Mouse (Mus musculus): ENCODE data around the gene Sv2a. TPM values are rescaled to one million over a fixed set of nuclear protein-coding genes. Genes with fewer than 3 reads are reported as not detected.
"Not testable (repeated sequence)": the region's sequence is repeated elsewhere in the genome, so short reads cannot be mapped to it uniquely, and the experiment has no call there.

Gene Sv2a
- polyA plus RNA-seq, 1 experiment: 315 TPM

DNA sequence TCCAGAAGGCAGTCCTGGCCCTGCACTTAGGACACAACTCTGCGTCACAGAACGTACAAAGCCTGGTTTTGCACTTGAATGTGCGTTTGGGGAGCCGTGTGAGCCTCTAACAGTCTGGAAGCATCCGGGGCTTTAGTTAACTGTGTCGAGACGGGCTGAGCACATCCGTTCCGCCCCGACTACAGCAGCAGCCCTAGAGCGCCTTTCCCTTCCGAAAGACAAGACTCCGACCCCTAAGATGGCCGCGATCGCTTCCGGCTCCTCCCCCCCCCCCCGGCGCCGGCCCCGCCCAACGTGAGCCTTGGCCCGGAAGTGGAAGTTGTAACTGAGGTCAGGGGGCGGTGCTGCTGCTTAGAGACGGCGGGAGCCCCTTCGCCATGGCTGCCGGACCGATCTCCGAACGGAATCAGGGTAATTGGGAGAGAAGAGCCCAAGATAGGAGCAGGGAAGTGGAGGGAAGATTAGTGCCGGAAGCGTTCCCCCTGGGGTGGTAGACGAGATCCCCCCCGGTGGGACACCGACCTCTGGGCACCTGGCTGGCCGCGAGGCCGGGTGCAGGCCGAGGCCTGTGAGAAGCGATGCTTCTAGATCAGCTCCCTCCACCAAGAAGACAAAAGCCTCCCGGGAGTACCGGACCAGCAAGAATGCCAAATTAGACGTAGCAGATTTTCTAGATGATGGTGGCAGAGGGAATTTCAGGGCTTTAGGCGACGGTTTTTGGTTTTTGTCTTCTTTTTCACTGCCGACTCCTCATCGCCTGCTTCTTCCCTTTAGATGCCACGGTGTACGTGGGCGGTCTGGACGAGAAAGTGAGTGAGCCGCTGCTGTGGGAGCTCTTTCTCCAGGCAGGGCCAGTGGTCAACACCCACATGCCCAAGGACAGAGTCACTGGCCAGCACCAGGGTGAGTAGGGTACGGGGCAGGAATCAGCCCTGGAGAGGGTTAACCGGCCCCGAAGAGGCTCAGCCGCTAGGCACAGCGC lies 8.5 kb upstream of the Sv2a start, which contains the start of gene Sf3b4:
Gene Sf3b4, plus strand, starts transcription at position 136 of the 982 bp plus-strand sequence.
- DNase-seq (ENCODE audit: extremely low spot score in 1 of 2, low spot score in 1 of 2): peak; percentile 75 to 82

DNA sequence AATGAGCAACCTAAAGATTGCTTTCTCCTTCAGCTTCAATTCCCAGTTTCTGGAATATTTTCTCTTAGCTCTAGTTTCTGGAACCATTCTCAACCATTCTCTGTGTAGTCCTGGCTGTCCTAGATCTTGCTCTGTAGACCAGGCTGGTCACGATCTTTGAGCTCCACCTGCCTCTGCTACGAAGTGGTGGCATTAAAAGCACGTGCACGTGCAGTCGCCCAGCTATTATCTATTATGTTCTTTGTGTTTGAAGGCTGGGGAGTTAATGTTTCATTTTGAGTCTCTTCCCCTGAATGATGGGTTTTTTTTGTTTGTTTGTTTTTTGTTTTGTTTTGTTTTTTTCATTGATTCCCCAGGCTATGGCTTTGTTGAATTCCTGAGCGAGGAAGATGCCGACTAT lies 7.8 kb upstream of the Sv2a start:
- no peak for DNase-seq (ENCODE audit: extremely low spot score in 1 of 2, low spot score in 1 of 2)

DNA sequence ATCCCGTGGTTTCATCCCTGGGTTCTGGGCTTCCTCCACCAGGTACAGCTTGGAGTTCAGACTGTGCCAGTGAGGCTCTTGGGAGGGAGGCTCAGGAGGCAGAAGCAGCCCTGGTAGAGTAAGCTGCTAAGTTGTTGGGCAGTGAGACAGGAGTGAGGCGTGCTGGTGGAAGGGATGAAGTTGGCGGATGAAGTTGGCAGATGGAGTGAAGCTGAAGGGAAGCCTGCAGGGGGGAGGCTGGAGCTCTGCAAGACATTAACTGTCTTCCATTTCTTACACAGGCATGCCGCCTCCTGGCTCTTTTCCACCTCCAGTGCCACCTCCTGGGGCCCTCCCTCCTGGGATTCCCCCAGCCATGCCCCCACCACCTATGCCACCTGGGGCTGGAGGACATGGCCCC lies 6.9 kb upstream of the Sv2a start:
- DNase-seq (ENCODE audit: extremely low spot score in 1 of 2, low spot score in 1 of 2): not testable (repeated sequence)

DNA sequence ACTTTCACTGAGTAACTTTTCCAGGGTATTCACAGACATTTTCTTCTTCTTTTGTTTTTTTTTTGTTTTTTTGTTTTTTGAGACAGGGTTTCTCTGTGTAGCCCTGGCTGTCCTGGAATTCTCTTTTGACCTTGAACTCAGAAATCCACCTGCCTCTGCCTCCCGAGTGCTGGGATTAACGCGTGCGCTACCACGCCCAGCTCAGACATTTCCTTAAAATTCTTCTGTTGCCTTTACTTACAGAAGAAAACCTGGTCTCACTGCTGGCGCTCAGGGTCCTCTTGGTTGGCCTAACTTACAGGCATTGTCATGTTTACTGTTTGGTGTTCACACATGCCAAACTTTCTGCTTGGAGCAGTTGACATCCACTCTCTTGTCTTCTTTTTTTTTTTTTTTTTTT lies 5.7 kb upstream of the Sv2a start:
- DNase-seq (ENCODE audit: extremely low spot score in 1 of 2, low spot score in 1 of 2): no peak

DNA sequence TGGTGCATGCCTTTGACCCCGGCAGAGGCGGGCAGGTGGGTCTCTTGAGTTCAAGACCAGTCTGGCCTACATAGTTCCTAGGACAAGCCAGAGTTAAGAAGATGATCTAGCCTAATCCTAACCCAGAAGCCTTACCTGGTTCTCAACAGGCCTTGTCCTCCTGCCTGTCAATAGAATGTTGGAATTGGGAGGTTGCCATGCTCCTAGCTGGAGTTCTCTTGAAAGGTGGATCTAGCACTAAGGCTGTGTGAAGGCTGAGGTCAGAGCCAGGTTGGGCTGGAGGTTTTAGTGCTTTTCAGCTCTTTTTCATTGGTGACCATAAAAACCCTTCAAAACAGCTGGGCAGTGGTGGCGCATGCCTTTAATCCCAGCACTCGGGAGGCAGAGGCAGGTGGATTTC lies 2.5 kb upstream of the Sv2a start:
- DNase-seq (ENCODE audit: extremely low spot score in 1 of 2, low spot score in 1 of 2): no peak

DNA sequence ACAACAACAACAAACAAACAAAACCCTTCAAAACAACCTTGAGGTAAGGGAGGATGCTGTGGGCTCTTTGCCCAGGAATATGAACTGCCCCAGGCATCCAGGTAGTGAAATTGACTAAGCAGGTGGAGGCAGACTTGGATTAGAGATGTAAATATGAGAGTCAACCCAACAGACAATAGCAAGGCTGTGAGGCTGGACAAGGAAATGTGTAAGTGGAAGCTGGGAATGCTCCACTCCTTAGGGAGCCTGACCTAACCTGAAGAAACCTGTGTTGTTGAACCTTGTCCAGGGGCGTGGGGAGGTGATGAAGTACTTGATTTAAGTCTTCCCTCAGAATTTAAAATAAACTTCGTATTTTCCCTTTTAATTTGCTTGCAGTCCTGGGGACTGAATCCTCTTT lies 2.0 kb upstream of the Sv2a start:
- DNase-seq (ENCODE audit: extremely low spot score in 1 of 2, low spot score in 1 of 2): no peak

DNA sequence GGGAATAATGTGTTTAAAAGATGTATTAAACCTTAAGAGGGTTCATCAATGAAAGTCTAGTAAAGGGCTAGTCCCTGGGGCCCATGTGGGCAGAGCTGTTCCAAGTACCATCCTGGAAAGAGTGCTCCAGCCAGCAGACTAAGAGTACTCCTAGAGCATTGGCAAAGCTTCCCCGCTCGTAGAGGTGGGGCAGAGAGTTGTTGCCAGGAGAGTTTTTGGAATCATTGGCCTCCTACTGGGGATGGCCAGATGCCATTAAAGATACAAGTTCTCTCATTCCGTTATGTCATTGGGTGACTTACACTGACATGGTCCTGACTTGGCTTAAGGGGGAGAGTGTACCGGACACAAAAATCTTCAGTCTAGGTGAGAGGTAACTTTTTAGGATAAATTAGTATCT lies 1.4 kb upstream of the Sv2a start:
- no peak for DNase-seq (ENCODE audit: extremely low spot score in 1 of 2, low spot score in 1 of 2)

DNA sequence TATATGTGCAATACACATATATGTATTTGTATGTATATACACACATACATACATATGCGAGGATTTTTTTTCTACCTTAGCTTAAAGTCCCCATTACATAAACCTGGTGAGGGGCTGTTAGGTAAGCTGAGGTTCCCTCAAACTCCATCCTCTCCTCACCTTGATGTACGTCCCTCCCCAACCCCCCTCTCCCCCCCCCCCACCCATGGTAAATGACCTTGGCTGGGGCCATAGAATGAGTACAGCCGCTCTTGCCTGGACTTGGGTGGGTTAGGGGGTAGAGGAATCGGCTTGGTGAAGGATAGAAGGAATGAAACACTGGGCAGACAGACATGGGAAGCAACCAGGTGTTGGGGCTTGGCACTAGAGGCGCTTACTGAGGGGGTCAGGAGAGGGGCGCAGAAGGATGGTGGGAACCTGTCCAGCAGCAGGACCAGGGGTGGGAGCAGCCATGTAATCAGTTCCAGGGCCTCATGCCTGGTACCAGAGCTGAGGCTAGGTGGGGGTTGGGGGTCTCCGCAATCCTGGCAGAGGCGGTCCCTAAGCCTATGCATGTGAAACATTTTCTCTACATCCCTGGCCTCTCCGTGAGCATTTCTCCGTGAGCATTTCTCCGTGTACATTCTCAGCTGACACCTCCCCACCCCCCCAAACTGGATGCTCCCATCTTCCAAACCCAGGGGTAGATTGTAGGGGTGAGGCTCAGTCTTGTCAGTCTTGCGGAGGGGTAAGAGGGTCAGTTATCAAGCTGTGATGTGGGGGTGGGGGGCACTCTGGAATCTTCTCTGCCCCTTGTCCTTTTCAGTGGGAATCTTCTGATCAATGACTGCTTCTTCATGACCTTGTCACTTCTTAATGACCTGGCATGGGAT lies 795 bp downstream of the Sv2a start:
- DNase-seq (ENCODE audit: extremely low spot score in 1 of 2, low spot score in 1 of 2): no peak

DNA sequence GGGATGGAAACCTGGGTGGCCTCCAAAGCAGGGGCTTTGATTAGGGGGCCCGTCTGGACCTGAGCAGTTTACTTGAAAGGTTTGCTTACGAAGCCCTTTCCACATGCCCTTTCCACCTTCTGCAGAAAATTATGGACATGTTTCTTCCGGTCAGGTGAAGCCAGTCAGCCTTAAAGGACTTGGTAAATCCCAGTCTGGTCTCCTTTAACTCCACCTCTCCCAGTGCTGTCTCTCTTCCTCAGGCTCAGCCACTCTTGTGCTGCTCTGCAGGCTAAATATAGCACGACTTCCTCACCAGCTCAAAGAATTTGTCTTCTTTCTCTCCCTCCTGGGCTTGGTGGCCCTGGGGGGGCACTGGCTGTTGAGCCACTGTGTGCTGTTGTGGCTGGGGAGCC lies 1.4 kb downstream of the Sv2a start:
- no peak for DNase-seq (ENCODE audit: extremely low spot score in 1 of 2, low spot score in 1 of 2)

DNA sequence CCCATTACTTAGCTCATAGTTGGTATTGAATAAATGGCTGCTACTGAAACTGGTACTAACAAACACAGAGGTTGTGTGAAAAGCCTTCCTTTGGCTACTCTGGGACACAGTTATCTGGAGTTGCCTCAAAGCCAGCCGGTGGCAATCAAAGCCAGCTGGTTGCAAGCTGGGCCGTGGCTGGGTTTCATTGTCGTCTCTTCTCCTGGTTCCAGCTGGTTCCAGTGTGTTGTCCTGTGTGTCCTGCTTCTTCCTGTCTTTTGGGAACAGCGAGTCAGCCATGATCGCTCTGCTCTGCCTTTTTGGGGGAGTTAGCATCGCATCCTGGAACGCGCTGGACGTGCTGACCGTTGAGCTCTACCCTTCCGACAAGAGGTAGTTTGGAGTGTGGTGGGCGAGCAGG lies 12.0 kb downstream of the Sv2a start:
- DNase-seq (ENCODE audit: extremely low spot score in 1 of 2, low spot score in 1 of 2): no peak

DNA sequence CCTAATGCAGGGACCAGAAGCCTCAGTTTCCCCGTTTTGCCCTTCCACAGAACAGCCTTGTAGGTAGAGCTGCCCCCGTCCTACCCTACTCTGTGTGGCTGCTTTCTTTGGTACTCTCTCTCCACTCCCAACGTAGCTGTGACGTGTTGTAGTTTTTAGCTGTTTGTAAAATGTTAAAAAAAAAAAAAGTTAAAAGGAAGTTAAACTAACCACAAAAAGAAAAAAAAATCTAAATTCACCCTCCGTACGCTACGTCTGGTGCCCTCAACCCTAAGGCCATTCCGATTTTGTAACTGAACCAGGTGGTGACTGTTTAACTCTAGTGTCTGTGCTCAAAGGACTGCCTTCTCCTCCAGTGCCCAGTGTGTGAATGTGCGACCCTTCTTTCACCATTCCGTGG lies 14.0 kb downstream of the Sv2a start:
- no peak for DNase-seq (ENCODE audit: extremely low spot score in 1 of 2, low spot score in 1 of 2)

DNA sequence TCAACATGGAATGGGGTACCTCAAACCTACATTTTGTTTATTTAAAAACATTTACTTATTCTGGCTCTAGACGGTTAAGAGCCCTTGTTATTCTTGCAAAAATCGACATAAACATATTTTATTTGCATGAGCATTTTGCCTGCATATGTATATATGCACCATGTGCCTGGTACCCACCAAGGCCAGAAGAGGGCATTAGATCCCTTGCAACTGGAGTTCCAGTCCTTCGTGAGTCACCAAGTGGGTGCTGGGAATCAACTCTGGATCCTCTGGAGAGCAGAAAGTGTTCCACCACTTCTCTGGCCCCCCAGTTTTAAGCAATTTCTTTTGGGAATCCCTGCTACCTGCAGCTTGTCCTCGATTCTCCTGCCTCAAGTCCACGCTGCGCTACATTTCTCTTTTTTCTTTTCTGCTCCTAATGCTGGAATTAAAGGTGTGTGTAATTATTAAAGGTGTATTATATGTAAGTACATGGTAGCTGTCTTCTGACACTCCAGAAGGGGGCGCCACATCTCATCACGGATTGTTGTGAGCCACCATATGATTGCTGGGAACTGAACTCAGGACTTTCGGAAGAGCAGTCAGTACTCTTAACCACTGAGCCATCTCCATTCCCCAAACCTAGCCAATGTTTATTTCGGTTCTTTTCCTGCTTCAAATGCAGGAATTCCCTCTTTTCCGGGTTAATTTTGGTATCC lies 14.8 kb downstream of the Sv2a start:
- no peak for DNase-seq (ENCODE audit: extremely low spot score in 1 of 2, low spot score in 1 of 2)

DNA sequence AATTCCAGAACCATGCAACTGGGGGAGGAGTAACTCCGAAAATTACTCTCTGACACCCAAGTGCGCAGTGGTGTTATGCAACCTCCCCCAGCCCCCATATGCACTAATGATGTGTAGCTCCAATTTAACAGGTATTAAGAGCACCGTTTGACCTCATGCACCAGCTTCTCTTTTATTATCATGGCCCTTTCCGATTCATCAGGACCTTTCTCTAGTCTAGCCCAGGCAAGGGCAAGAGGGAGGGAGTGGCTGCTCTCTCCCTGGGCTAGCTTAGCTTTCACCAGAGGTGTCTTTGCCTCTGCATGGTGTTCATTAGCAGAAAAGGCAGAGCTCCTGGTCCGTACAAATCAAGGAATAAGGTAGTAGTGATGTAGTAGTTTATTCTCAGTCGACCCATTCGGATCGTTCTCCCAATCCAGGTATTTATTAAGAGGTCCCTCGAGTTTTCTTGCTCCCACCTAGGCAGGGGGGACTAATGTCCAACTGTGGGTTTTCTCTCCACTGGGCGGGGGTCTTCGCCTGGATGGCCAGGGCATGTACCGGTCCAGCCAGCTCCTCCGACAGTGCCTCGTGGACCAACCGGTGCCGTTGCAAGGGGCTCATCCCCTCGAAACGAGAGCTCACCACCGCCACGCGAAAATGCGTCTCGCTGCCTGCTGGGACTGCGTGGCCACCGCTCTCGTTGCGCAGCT lies 15.6 kb downstream of the Sv2a start:
- peak in 1 of 2 experiments; percentile 48 for DNase-seq (ENCODE audit: extremely low spot score in 1 of 2, low spot score in 1 of 2)

DNA sequence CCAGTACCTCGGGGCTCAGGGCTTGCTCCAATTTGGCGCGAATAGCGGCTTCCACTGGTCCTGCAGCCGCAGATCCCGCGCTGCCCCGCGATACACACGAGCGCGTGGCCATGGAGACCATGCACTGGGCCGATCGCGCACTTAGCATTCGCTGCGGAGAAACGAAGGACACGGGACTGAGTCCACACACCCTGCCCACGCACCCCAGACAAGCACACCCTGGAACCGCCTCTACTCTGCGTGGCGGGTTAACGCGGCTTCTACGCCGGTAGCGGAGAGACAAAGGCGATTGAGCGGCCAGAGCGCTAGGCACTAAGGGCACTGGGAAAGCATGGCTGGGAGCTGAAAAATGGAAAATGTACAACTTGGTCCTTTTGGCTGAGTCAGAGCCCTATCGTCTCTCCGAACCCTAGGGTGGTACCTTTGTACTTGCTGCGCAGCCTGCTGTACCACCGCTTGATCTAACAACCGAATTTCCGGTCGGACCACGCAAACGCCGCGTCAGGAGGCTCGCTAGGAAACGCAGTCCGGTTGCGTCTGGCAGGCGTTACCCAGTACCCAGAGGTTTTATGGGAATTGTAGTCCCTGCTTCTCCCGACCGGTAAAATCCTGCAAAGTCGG lies 16.3 kb downstream of the Sv2a start:
- peak; percentile 91 to 95 for DNase-seq (ENCODE audit: extremely low spot score in 1 of 2, low spot score in 1 of 2)

DNA sequence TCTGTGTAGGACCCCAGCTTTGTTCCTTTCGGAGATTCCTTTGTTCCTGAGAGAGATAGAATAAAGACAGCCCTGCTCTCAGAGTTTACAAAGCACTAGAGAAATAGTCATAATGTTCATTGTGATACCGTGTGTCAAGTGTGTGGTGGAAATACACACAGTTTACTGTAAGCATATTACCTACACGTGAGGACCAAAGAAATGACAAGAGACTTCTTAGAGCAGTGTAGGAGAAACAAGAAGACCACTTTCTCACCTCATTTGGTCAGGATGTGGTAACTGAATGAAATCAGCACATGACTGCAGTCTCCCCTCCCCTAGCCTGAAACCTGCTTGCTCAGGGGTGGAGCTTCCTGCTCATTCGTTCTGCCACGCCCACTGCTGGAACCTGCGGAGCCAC lies 17.2 kb downstream of the Sv2a start:
- no peak for DNase-seq (ENCODE audit: extremely low spot score in 1 of 2, low spot score in 1 of 2)

DNA sequence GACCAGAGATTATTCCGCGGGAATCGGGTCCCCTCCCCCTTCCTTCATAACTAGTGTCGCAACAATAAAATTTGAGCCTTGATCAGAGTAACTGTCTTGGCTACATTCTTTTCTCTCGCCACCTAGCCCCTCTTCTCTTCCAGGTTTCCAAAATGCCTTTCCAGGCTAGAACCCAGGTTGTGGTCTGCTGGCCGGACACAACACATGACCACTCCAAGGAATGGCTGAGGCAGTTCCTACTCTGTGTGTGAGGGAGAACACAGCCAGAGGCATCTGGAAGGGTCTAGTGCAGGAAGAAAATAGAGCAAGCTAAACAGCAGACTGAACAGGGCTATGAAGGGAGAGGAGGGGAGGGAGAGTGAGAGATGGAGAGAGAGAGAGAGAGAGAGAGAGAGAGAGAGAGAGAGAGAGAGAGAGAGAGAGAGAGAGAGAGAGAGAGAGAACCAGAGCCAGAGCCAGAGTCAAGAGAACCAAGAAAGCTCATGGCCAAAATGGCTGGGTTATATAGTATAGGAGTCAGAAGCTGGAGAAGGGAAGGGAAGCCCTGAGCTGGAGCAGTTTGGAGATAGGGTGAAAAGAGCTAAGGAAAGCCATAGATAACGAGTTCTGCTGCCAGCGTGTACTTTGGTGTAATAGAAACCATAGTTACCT lies 17.8 kb downstream of the Sv2a start:
- DNase-seq (ENCODE audit: extremely low spot score in 1 of 2, low spot score in 1 of 2): not testable (repeated sequence)

DNA sequence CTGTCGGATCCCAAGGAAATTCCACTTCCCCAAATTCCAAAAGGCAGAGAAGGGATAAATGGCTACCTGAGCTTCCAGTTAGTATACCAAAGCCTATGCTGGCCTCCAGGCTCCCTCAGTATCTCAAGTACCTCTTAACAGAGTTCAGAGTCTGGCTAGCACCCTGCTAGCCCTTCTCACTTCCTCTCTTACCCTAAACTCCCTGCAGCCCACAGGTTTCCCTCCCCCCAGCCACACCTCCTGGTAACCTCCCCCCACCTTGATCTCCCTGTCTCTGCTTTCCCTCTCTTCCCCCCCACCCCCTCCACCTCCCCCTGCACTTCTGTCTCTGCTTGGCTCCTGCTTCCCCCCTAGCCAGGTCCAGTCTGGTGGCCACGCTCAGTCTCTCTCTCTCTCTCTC lies 18.8 kb downstream of the Sv2a start:
- no peak for DNase-seq (ENCODE audit: extremely low spot score in 1 of 2, low spot score in 1 of 2)

DNA sequence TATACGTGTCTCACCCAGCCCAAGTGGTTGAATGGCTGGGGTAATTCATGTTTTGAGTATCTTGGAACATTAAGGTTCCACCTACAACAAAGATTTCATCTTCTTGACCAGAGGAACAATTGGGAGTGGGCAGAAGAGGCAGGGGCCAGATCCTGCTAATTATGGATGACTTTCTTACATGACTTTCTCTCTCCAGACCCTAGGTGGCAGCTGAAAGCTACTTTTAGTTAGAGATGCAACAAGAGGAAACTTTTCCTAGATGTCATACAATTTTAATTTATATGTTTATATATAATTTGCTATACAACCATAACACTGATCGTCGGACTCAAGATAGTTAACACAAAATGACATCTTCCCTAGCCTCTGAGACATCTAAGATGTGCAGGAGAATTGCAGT lies 26.9 kb downstream of the Sv2a start:
- DNase-seq (ENCODE audit: extremely low spot score in 1 of 2, low spot score in 1 of 2): no peak

DNA sequence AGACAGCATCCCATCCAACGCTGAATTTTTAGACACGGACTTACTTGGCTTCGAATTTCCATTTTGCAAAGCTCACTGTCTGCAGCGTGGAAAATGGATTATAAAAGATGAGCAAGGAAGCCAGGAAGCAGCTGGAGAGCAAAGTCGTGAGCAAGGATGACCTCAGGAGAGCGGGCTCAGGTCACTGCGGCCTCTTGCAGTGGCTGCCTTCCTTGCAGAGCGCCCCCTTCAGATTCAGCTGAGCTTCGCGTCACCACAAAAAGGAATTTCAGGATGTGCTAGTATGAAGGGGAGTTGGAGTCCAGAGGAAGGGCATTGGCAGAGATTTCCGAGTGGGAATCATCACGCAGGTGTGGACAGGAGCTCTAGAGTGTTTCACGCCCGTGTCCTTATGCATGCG lies 28.3 kb downstream of the Sv2a start:
- DNase-seq (ENCODE audit: extremely low spot score in 1 of 2, low spot score in 1 of 2): no peak

All from frontal cortex, adult 2 months (tissue).